Mouse (Mus musculus): ENCODE data around the gene Usp27x. TPM values are rescaled to one million over a fixed set of nuclear protein-coding genes. Genes with fewer than 3 reads are reported as not detected.

Usp27x gene
- total and polyA plus RNA-seq, 3 experiments = 0.36 to 0.81 (median 0.50) TPM

DNA sequence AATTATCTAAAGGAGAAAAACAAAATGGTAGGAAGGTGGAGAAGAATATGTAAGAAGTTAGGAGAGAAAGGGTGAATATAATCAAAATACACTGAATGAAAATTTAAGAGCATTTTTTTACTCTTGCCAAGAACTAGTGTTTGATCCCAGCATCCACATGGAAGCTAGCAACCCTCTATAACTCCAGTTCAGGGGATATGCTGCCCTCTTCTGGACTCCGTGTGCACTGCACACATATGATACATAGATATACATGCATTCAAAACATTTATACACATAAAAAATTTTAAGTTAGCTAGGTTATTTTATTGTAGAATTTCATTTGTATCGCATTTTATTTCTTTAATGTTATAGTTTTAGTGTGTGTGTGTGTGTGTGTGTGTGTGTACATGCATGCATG, 50.2 kb downstream of the Usp27x start:
- in situ Hi-C loops (cut with MboI; ENCODE audit: low pct_ligation_motif_present, low pct_unique_long_range_greater_than_20kb, low sequenced_read_pairs) = no loop called here

DNA sequence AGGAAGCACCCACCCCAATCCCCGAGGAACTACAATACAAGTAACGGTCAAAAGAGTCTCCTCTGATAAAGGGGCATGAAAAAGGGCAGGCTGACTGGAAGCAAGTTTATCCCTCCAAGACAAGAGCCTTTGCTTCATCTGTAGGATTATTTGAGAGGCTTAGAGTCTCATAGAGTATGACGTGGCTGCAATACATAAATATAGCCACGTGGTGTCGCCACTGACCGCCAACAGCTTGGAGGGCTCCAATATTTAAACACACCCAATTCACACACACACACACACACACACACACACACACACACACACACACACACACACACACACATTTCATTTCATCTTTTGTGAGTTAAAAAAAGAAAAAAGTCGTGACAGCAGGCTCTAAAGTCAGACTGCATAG, 53.3 kb downstream of the Usp27x start:
- H3K9me3 ChIP-seq (replicated peaks; ENCODE audit: low read length) = no peaks in the 10 kb centered on the region
- dilution Hi-C loops (cut with MboI; ENCODE audit: extremely low pct_ligation_motif_present, extremely low pct_unique_long_range_greater_than_20kb, low sequenced_read_pairs) (no loop called here), in situ Hi-C loops (cut with MboI; ENCODE audit: low pct_ligation_motif_present, low pct_unique_long_range_greater_than_20kb, low sequenced_read_pairs) (no loop called here)
- no peaks in the 10 kb centered on the region for H3K79me2 ChIP-seq (replicated peaks; ENCODE audit: control insufficient read depth, extremely low read depth, insufficient read depth, poor library complexity, severe bottlenecking)
- no peaks in the 10 kb centered on the region for H3K4me1 ChIP-seq (ENCODE audit: control insufficient read depth in 1 of 2, insufficient read depth in 2 of 2)
- no peaks in the 10 kb centered on the region for H3K36me3 ChIP-seq (replicated peaks in 1 of 2; ENCODE audit: control insufficient read depth in 1 of 2, insufficient read depth in 1 of 2, low read length in 1 of 2)
- H3K27ac ChIP-seq (ENCODE audit: insufficient read depth, low read depth) = no peak overlapping the region
- peak overlapping the region; percentile 21; the same call in 1 of the 2 replicates for H3K4me2 ChIP-seq (ENCODE audit: insufficient read depth, low read depth, poor library complexity, severe bottlenecking)
- H3K4me3 ChIP-seq (replicated peaks in 1 of 3; ENCODE audit: low read depth in 2 of 3, low read length in 2 of 3, poor library complexity in 1 of 3) = no peak overlapping the region
- H3K27me3 ChIP-seq (replicated peaks) = no peaks in the 10 kb centered on the region
- TF ChIP-seq NRF1 (IDR thresholded peaks at IDR 0.05; ENCODE audit: low read depth, low read length) = no peak
- TF ChIP-seq UBTF (IDR thresholded peaks at IDR 0.05; ENCODE audit: low read depth, low read length) = no peak
- TF ChIP-seq MXI1 (IDR thresholded peaks at IDR 0.05; ENCODE audit: low read depth, low read length) = no peak
- TF ChIP-seq USF1 (IDR thresholded peaks at IDR 0.05; ENCODE audit: low read depth, low read length) = no peak
- TF ChIP-seq RAD21 (IDR thresholded peaks at IDR 0.05; ENCODE audit: low read depth, low read length) = peak; percentile 60
- peak; percentile 40; the same call in 1 of the 2 replicates for TF ChIP-seq ZNF384 (IDR thresholded peaks at IDR 0.05; ENCODE audit: low read depth, low read length)
- no peak for TF ChIP-seq MAZ (IDR thresholded peaks at IDR 0.05; ENCODE audit: low read depth, low read length)
- no peak for TF ChIP-seq GABPA (IDR thresholded peaks at IDR 0.05; ENCODE audit: insufficient replicate concordance, low read depth, low read length)
- TF ChIP-seq KAT2A (IDR thresholded peaks at IDR 0.05; ENCODE audit: insufficient replicate concordance, low read length) = no peak
- TF ChIP-seq JUN (IDR thresholded peaks at IDR 0.05; ENCODE audit: insufficient read depth, low read depth, low read length) = no peak
- TF ChIP-seq HCFC1 (IDR thresholded peaks at IDR 0.05; ENCODE audit: low read depth, low read length) = no peak
- TF ChIP-seq POLR2AphosphoS2 (IDR thresholded peaks at IDR 0.05; ENCODE audit: low read depth, low read length) = no peak
- TF ChIP-seq USF2 (conservative IDR thresholded peaks at IDR 0.05; ENCODE audit: low read depth, low read length) = no peak
- peak; percentile 50 for TF ChIP-seq SMC3 (IDR thresholded peaks at IDR 0.05; ENCODE audit: low read depth, low read length)
- TF ChIP-seq CTCF (conservative IDR thresholded peaks at IDR 0.05 in 1 of 2, IDR thresholded peaks at IDR 0.05 in 1 of 2; ENCODE audit: low read depth in 2 of 2, low read length in 2 of 2) = peak in 1 of 2 experiments; percentile 68; a peak in 3 of 4 replicates
- no peak overlapping the region for H3K9ac ChIP-seq (ENCODE audit: insufficient read depth, low read depth)
- DNase-seq (ENCODE audit: extremely low read depth) = peak; percentile 54

More for the DNA sequence above, 50.2 kb downstream of the Usp27x start:
- Histone ChIP-seq H3K4me2 (ENCODE audit: insufficient read depth, low read depth, poor library complexity, severe bottlenecking) (no peak overlapping the region), H3K9me3 (replicated peaks; ENCODE audit: low read length) (no peaks in the 10 kb centered on the region), H3K79me2 (replicated peaks; ENCODE audit: control insufficient read depth, extremely low read depth, insufficient read depth, poor library complexity, severe bottlenecking) (no peaks in the 10 kb centered on the region), H3K4me3 (replicated peaks in 1 of 3; ENCODE audit: low read depth in 2 of 3, low read length in 2 of 3, poor library complexity in 1 of 3) (no peak overlapping the region), H3K27ac (ENCODE audit: insufficient read depth, low read depth) (no peak overlapping the region), H3K9ac (ENCODE audit: insufficient read depth, low read depth) (no peak overlapping the region), H3K36me3 (replicated peaks in 1 of 2; ENCODE audit: control insufficient read depth in 1 of 2, insufficient read depth in 1 of 2, low read length in 1 of 2) (no peaks in the 10 kb centered on the region), H3K4me1 (ENCODE audit: control insufficient read depth in 1 of 2, insufficient read depth in 2 of 2) (no peaks in the 10 kb centered on the region), H3K27me3 (replicated peaks) (no peaks in the 10 kb centered on the region)
- peak; percentile 21 for DNase-seq (ENCODE audit: extremely low read depth)
- dilution Hi-C loops (cut with MboI; ENCODE audit: extremely low pct_ligation_motif_present, extremely low pct_unique_long_range_greater_than_20kb, low sequenced_read_pairs) = no loop called here
- TF ChIP-seq CTCF (conservative IDR thresholded peaks at IDR 0.05 in 1 of 2, IDR thresholded peaks at IDR 0.05 in 1 of 2; ENCODE audit: low read depth in 2 of 2, low read length in 2 of 2) = peak in 1 of 2 experiments; percentile 42; a peak in 2 of 4 replicates
- peak; percentile 14 for TF ChIP-seq RAD21 (IDR thresholded peaks at IDR 0.05; ENCODE audit: low read depth, low read length)
- TF ChIP-seq SMC3 (IDR thresholded peaks at IDR 0.05; ENCODE audit: low read depth, low read length) = peak; percentile 11; the same call in 1 of the 2 replicates
- no peak for TF ChIP-seq RCOR1 (conservative IDR thresholded peaks at IDR 0.05; ENCODE audit: low read depth, low read length)

Other genes starting within 250 kb of the Usp27x start
- 10.3 and 11.0 TPM in 2 replicates for gene Clcn5, start 56.5 kb downstream of the Usp27x start, total RNA-seq (2012; rRNA removed)
- gene Clcn5, start 56.5 kb downstream of the Usp27x start, total RNA-seq (2014; rRNA removed) = 6.9 and 7.5 TPM in 2 replicates
- 8.4 and 10.2 TPM in 2 replicates for gene Clcn5, start 56.5 kb downstream of the Usp27x start, polyA plus RNA-seq (2012; ENCODE audit: insufficient read length, low read depth)
- gene Foxp3, start 197.8 kb upstream of the Usp27x start, total RNA-seq (2012; rRNA removed) = 0.38 and 0.55 TPM in 2 replicates
- gene Foxp3, start 197.8 kb upstream of the Usp27x start, total RNA-seq (2014; rRNA removed) = not detected in 2 replicates
- 0.21 and 0.40 TPM in 2 replicates for gene Foxp3, start 197.8 kb upstream of the Usp27x start, polyA plus RNA-seq (2012; ENCODE audit: insufficient read length, low read depth)
- 0.29 and 0.51 TPM in 2 replicates for gene Ppp1r3f, start 198.5 kb upstream of the Usp27x start, total RNA-seq (2012; rRNA removed)
- 0.13 TPM in 1 of 2 replicates, not detected in the other for gene Ppp1r3f, start 198.5 kb upstream of the Usp27x start, total RNA-seq (2014; rRNA removed)
- 0.16 and 0.57 TPM in 2 replicates for gene Ppp1r3f, start 198.5 kb upstream of the Usp27x start, polyA plus RNA-seq (2012; ENCODE audit: insufficient read length, low read depth)
- 32.4 and 34.7 TPM in 2 replicates for gene Ccdc22, start 229.7 kb upstream of the Usp27x start, total RNA-seq (2012; rRNA removed)
- gene Ccdc22, start 229.7 kb upstream of the Usp27x start, total RNA-seq (2014; rRNA removed) = 24.4 and 26.0 TPM in 2 replicates
- 23.9 and 26.2 TPM in 2 replicates for gene Ccdc22, start 229.7 kb upstream of the Usp27x start, polyA plus RNA-seq (2012; ENCODE audit: insufficient read length, low read depth)
- gene Cacna1f, start 231.3 kb upstream of the Usp27x start, total RNA-seq (2012; rRNA removed) = 0.17 and 0.21 TPM in 2 replicates
- not detected in 2 replicates for gene Cacna1f, start 231.3 kb upstream of the Usp27x start, total RNA-seq (2014; rRNA removed)
- 0.07 TPM in 1 of 2 replicates, not detected in the other for gene Cacna1f, start 231.3 kb upstream of the Usp27x start, polyA plus RNA-seq (2012; ENCODE audit: insufficient read length, low read depth)